Mouse (Mus musculus): ENCODE results near the gene Arhgap24.
A peak's percentile ranks its signal among the peaks of the same experiment; 100 is the strongest.
"Not testable (repeated sequence)": the region's sequence is repeated elsewhere in the genome, so short reads cannot be mapped to it uniquely, and the experiment has no call there.

Gene Arhgap24

DNA sequence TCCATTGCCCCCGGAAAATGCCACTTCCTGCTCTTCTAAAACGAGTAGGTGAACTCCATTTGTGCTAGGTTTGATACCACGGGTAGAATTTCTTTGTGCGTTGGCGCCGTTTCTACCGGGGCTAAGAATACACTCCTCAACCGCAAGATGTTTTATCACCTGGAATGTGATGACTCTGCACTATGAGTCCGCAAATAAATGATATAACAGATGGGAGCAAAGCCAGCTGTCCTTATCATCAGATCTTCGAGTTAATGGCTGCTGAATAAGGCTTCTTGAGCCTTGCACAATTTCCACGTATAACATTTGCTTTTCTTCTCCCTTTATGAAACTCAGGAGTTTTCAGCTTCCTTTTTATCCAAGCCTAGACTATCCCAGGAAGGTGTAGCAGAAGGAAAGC is 378.6 kb downstream of the Arhgap24 start:
- DNase-seq (ENCODE audit: inconsistent age in 2 of 2, low spot score in 1 of 2), result no peak

DNA sequence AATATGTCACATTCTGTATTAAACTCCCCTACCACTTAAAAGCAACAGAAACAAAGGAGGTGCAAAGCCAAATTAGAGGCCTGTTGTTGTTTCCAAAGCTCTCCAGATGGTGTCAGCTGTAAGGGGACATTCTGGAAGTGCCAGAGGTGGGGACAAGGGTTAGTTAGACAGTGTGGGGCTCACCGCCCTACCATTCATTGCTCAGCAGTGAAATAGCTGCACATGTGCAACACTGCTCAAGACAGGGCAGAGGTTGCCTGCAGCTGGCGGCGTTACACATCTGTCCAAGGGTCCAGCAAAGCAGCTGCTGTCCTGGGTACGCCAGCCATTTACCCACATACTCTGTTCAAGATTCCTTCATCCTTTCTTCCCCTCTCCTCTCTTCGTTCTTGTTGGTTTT is 387.0 kb downstream of the Arhgap24 start:
- DNase-seq (ENCODE audit: inconsistent age in 2 of 2, low spot score in 1 of 2), result no peak

DNA sequence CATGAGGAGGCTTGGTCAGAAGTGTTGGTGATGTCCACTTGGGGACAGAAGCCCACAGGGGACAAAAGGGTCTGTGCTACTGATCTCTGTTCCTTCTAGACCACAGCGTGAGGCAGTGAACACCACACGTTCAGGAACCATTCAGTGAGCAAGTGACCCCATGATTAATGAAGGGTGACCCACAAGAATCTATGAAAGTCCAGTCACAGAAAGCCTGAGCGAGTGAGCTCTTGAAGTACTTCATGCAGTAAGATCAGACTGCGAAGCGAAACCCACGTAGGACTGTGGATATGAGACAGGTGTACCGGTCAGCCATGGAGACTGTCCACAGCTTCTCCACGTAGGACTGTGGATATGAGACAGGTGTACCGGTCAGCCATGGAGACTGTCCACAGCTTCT is 391.8 kb downstream of the Arhgap24 start:
- not testable (repeated sequence) for DNase-seq (ENCODE audit: inconsistent age in 2 of 2, low spot score in 1 of 2)

DNA sequence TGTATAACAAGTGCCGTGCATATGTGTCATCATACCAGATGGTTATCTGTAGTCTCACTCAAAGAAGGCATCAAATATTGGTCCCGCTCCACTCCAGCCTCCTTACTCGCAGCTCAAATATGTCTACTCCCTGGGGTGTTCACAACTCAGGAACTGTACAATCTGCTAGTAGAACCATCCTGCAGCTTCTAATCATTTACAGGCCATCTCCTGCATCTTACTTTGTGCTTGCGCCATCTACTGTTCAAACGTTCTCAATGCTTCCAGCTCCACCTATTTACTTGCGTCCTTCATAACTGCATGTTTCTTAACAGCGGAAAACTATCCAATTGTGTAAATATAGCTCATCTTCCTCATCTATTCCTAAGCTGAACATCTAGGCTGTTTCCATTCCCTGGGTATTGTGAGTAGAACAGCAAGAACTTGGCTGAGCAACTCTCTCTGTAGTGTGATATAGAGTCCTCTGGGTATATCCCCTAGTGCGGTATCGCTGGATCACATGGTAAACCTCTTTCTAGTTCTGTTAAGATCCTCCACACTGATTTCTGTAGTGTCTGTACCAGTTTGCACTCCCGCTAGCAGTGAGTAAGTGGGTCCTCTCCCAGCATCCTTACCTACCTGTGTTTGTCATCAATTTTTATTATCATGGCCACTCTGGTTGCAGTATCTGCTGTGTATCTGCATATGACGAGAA is 393.6 kb downstream of the Arhgap24 start:
- peak; percentile 31 to 83 for DNase-seq (ENCODE audit: inconsistent age in 2 of 2, low spot score in 1 of 2)

DNA sequence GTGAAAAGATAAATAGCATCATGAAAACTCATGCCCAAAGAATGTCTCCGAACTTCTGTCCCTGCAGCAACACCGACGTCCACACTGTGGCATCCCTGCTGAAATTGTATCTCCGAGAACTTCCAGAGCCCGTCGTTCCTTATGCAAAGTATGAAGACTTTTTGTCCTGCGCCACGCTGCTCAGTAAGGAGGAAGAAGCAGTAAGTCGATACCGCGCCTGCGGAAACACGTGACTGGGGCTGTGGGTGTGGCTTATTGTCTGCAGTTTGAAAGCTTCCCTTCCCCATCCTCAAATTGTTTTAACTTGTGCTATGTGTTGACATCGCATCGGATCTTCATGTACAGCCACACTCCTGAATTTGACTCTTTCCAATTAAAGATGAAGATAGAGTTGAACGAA is 394.4 kb downstream of the Arhgap24 start:
- DNase-seq (ENCODE audit: inconsistent age in 2 of 2, low spot score in 1 of 2), result no peak

DNA sequence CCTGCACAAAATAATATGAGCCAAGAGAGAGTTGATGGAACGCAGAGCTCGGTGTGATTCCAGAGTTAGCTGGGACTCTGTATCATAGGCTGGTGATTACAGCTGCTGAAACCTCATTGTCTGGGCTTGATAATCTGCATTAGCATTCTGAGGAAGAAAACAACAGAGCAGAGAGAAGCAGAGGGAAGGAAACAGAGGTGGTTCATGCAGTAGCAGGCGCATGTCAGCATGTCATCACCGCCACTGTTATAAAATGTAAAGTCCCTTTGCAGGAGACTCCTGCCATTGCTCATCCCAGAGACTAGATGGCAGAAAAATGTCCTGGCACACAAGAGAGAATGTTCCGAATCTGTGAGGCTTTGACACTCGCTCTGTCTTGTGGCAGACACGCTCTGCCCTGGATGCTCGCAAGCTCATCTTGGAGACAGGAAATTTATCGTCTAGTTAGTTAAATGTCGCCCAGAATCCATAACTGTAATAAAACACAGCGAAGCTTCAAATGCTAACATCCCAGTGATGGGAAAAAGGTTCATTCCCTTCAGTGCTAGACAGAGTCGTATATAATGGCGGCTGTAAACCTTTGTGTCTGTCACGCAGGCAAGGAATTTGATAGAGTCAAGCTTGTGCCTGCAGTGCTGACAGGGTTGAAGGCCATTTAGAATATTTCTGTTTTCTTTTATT is 407.4 kb downstream of the Arhgap24 start:
- DNase-seq (ENCODE audit: inconsistent age in 2 of 2, low spot score in 1 of 2), result no peak

DNA sequence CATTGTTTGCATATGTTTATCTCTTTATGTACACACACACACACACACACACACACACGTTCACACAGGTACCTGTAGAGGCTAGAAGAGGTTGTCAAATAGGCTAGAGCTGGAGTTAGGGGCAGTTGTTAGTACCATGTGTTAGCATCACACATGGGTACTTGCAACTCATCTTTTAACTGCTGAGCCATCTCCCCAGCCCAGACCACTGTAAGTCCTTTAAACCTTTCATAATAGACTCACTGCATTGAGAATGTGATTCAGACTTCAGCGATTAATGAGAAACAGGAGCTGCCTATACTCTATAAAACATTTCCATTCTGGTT is 407.9 kb downstream of the Arhgap24 start:
- no peak for DNase-seq (ENCODE audit: inconsistent age in 2 of 2, low spot score in 1 of 2)

DNA sequence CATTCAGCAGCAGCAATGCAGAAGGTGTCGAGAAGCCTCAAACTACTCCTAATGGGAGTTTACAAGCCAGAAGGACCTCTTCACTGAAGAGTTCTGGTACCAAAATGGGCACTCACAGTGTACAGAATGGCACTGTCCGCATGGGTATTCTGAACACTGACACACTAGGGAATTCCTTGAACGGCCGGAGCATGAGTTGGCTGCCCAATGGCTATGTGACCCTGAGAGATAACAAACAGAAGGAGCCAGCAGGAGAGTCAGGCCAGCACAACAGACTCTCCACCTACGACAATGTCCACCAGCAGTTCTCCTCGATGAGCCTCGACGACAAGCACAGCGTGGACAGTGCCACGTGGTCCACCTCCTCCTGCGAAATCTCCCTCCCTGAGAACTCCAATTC is 411.0 kb downstream of the Arhgap24 start:
- peak; percentile 39 to 83 for DNase-seq (ENCODE audit: inconsistent age in 2 of 2, low spot score in 1 of 2)

DNA sequence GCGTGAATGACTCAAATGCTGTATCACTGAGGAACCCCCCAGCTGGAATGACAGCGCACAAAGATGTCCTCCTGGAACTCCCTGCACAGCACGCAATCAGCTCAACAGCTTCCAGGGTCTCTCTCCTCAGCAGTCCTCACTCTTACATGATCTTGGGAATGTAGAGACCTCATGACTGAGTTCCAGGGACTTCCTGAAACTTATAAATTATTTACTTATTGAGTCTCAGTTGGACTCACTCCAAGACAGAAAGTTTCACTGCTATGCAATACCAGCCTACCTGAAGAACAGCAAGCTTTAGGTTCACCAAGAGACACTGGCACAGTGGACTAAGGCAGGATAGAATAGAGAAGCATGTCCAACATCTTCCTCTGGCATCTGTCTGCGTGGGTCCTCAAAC is 417.1 kb downstream of the Arhgap24 start:
- DNase-seq (ENCODE audit: inconsistent age in 2 of 2, low spot score in 1 of 2), result no peak

DNA sequence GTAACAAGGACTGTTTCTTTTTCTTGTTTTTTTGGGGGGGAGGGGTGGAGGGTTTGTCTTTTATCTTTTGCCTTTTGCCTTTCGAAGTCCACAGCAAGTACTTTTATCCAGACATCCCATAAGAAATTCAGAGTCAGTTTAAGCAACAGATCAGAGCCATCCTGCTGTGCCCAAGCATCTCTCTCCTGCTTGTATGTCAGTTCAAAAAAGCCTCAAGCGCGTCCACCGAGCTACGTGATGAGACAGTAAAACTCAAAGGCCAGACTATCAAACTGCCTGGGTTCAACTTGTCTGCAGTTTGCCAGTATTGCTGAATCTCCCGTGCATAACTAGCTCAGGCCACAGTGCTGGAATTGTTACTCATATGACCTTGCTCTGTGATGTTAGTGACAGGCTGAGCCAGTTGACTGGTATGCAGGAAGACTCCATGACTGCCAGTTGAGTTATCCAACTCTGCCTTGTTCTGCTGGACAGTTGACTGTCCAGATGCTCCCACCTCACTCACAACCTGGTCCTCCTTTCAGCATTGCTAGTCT is 418.6 kb downstream of the Arhgap24 start:
- peak; percentile 42 to 73 for DNase-seq (ENCODE audit: inconsistent age in 2 of 2, low spot score in 1 of 2)

DNA sequence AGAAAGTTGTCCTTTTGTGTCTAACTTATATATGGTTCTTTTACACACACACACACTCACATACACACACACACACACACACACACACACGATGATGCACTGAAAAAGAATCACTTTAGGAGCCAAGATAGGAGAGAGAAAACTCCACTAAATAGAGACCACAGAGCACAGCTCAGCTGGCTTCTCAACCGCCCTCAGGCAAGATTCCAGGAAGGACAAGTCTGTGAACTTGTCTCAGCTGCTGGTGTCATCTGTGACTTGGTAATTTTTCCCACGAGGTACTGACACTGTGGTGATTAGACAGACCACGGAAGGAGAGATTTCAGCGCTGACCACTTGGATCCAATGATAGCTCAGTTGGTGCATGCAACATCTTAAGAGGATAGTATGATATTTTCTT is 420.0 kb downstream of the Arhgap24 start:
- DNase-seq (ENCODE audit: inconsistent age in 2 of 2, low spot score in 1 of 2), result no peak

DNA sequence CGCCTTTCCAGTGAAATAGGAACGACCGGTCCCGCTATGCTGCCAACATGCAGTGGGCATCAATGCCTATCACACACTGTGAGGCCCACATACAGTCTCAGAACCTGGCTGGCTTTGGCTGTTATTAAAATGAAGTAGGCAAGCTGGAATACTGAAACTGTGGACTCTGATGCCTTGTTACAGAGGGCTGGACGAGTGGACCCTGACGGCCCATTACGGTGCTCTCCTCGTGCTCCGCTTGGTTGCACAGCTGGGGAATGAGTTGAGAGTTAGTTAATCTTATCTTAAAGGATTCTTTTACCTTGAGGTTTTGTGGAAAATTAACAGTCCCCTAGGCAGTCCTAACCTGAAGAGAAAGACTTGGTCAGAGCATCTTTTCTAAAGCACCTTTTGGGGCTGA is 422.3 kb downstream of the Arhgap24 start:
- no peak for DNase-seq (ENCODE audit: inconsistent age in 2 of 2, low spot score in 1 of 2)

DNA sequence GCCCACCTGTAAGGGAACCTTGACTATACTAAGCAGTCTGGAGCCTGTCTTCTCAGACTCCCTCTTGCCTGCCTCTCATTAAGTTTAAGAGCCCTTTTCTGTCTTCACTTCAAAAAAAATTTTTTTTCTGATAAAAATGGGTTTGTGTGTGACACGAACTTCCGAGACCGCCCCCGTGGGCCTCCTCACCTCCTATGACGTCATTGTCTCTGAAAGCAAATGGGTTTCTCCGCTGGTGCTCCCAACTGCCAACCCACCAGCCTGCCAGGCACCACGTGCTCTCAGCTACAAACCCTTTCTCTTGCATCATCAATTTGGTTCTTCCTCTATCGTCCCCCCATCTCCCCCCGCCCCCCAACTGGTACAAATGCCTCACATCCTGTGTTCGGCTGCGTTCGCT is 422.9 kb downstream of the Arhgap24 start:
- DNase-seq (ENCODE audit: inconsistent age in 2 of 2, low spot score in 1 of 2), result no peak

DNA sequence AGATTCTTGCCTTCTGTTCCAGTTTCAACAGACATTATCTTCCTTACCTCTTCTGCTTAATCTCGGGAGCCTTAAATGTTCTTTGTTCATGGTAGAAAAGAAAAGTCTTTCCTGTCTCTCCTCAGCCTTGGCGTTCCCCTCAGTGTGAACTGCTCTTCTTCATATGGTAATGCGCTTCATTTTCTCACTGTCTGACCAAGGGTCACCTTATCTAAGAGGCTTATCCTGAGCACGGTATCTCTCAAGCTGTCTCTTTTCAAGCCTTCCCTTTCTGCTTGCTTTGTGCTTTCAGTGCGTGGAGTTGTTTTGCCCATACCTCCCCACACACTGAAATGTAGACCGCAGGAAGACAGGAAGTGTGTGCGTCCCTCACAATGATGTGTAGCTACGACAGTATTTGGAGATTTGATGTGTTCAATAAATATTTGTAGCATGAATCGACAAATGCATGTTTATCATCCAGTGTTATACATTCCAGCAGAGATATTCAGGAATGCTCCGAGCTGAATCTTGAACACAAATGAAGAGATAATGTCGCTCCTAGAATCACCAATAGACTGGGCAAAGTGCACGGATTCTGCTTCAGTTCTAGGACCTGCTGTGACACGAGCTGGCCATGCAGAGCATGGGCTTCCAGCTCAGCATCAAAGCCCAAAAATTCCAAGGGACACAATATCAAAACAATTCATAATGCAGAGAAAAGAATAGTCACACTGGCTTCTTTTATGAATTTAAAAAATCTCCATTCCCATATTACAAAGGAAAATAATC is 424.4 kb downstream of the Arhgap24 start:
- no peak for DNase-seq (ENCODE audit: inconsistent age in 2 of 2, low spot score in 1 of 2)

DNA sequence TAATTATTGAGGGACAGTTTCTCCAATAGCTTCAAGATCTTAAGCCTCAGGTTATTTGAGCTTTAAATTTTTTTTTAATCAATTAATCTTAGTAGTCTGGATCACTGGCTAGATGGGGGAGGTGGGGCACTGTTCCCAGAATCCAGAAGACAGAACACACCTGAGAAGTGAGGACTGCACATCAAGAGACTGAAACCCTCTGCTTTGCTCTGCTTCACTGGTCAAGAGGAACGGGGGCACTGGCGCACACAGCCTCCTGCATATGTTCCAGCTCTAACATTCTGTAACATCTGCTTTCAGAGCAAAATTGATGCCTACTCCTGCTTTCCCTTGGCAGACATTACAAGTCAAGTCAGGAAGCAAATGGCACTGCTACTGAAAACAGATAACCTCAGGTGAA is 439.0 kb downstream of the Arhgap24 start:
- DNase-seq (ENCODE audit: inconsistent age in 2 of 2, low spot score in 1 of 2), result no peak

DNA sequence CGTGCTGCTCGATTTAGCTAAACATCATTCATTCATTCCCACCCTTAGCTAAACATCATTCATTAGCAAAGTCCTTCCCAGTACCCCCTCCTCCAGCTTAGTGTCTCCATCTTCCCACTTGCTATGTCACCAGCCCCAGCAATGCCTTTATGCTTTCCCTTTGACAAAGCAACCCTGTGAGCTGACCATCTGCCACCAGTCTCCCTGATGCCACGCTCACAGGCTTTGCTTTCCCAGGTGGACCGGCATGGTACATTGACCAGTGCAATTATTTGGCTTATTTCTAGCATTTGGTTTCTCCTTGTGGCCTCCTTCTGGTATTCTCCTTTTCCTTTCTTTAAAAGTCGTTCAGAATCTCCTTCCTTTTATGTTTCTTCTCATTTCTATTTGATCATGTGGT is 445.6 kb downstream of the Arhgap24 start:
- no peak for DNase-seq (ENCODE audit: inconsistent age in 2 of 2, low spot score in 1 of 2)

DNA sequence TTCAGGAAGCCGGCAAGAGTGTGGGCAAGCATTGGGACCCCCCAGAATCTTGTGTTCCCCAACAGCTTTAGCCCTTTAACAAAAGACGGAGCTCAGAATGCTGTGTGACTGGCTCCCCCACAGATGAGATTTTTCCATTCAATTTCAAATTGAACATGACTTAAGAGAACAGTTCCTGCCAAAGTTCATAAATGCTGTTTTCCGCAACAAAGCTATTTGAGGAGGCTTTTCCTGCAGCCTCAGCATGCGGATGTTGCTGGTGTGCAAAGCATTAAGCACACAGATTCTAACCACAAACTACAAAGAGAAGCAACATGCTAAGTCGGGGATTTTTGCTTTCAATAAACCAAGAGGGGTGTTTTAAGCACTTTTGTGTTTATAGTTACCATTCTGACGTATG is 449.0 kb downstream of the Arhgap24 start:
- no peak for DNase-seq (ENCODE audit: inconsistent age in 2 of 2, low spot score in 1 of 2)

DNA sequence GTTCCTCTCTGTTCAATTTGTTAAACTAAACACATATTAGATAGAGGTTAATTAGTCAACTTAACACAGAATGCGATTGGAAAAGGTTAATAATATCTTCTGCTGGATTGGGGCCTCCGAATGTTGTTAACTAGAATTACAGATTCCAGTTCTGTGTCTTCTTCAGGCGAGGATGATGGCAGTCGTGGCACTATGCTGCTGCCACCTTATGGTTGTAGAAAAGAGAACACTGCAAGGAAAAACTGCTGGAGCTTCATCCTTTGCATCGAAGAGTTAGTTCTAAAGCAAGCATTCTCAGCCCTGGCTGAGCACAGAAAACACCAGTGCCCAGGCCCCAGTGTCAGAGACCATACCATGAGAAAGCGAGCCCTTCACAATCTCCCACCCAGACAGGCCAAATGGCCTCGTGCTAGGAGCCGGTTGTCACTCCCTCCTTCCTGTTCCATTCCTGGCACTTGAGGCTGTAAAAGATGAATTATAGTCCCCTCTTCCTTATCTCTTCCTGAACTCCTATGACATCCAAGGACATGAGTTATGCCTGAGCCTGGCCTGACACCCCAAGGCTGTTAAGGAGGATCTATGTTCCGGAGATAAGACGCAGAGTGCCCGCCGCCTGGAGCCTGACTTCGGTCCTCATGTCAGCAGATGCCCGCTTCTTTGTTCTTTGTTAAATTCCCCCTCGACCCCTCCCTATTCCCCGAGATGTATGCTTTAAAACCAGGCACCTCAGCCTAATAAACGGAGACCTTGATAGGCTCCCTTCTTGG is 462.9 kb downstream of the Arhgap24 start:
- DNase-seq (ENCODE audit: inconsistent age in 2 of 2, low spot score in 1 of 2), result peak; percentile 28 to 70

DNA sequence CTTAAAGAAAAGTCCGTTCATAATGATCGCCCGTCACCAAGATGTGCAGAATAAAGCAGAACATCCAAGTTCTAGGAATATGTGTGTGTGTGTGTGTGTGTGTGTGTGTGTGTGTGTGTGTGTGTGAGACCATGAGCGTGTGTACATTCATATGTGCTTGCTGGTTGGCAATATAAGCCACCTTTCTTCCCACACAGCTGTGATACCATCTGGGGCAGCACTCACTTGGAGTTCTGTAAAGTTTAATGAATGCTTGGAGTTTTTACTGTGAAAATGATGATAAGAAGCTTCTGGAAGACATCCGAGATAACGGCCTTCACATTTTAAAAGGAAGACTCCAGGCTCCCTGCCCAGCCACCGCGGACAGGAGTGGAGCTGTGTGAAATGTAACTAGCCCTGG is 465.4 kb downstream of the Arhgap24 start:
- DNase-seq (ENCODE audit: inconsistent age in 2 of 2, low spot score in 1 of 2), result no peak

DNA sequence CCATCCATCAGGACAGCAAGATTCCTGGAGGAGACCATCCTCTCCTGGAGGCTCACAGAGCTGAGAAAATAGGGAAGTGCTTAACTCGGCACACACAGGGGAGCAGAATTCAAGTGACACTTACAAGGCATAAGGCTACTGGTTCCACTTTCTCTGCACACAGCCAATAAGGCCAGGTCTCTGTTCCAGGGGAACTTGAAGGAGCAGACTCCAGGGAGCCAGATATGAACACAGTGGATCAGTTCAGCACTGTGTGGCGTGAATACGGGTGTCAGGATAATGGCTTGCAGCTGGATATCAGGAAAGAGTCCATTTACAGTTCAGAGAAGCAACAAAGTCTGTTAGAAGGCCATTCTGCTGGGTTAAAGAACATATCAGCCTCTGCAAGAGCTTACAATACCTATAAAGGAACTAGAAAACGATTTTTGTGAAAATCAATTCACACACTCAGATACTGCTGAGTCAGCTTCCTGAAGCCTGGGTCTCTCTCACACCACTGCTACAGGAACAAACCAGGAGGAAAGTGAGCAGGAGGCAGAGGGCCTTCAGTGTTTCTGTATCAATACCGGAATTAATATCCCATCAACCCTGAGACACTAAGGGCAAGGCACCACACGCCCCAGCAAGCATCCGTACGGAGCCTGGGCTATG is 466.0 kb downstream of the Arhgap24 start:
- DNase-seq (ENCODE audit: inconsistent age in 2 of 2, low spot score in 1 of 2), result no peak
